Mouse (Mus musculus): ENCODE results near the gene Slc30a7. TPM values are rescaled to one million over a fixed set of nuclear protein-coding genes. Genes with fewer than 3 reads are reported as not detected.

Gene Slc30a7
- polyA plus RNA-seq (2014; fragmentation: Nextera tagmentation; extraction: Ambion mirVana), result 34.3 and 40.7 TPM in 2 replicates

DNA sequence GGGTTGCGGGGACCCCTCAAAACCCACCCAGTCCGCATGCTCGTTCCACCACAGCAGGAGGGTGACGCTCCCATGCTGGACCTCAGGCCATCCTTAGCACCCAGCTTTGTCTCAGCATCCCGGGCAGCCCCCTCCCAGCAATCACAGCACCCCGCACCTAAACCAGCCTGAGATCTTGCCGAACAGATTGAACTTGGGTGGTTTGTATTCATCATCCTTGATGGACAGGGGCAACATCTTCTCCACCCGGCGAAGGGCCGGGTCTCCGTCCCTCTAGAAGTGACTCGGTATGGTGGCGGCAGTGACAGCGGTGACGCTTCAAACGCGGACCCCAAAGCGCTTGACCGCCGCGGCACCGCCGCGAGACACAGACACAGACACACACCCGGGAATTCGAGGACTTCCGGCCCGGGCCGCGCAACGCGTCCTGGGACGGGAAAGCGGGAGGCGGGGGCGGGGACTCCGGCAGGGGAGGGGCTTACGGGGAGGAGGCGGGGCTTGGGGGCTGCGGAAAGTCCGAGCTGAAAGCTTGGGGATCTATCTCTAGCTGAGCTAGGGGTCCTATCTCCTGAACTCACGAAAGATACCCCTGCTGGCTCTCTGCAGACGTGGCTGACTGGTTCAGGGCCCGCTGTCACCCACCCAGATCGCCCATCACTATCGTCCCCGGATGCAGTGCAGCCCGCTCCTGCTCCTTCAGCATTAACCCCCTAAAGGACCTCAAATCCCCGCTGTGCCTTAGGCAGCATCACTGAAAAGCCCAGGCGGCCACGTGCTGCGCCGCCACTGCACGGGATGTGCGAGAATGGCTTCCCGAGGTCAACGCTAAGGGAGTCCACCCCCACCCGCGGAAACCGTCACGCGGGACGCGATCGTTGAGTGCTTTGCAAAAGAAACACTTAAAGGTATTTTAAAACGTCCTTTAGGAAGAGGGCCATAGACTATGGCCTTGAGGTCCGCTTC is at the start of gene Slc30a7, which contains the start of gene Extl2:
TSS of gene Slc30a7 (minus strand) at position 429 of the 963 bp plus-strand sequence.
TSS of gene Extl2 (plus strand) at position 485 of the 963 bp plus-strand sequence.
- H3K27me3 ChIP-seq (replicated peaks; ENCODE audit: control insufficient read depth, insufficient read depth, low read length), result no peaks in the 10 kb centered on the region
- ATAC-seq (ENCODE audit: low read depth) (peak; percentile 93), DNase-seq (ENCODE audit: low spot score) (peak; percentile 92)
- H3K36me3 ChIP-seq (ENCODE audit: control insufficient read depth, insufficient read depth, low read length), result peaks cover 22% of the 10 kb centered on the region
- H3K9me3 ChIP-seq (ENCODE audit: control insufficient read depth, low read length), result no peaks in the 10 kb centered on the region
- peak within 1 kb of the TSS; percentile 86 for H3K27ac ChIP-seq (replicated peaks; ENCODE audit: low read depth, low read length)
- H3K4me1 ChIP-seq (ENCODE audit: control insufficient read depth, insufficient read depth, low read length), result peaks cover 14% of the 10 kb centered on the region; the same call in 1 of the 2 replicates
- H3K4me3 ChIP-seq (ENCODE audit: low read depth, low read length), result peak within 1 kb of the TSS; percentile 88
- peak within 1 kb of the TSS; percentile 83 for H3K4me2 ChIP-seq (ENCODE audit: low read depth, low read length)
- H3K9ac ChIP-seq (ENCODE audit: low read depth, low read length), result peak within 1 kb of the TSS; percentile 86
- WGBS, result under 1% methylated on average over 58 of the region's 67 CpGs

DNA sequence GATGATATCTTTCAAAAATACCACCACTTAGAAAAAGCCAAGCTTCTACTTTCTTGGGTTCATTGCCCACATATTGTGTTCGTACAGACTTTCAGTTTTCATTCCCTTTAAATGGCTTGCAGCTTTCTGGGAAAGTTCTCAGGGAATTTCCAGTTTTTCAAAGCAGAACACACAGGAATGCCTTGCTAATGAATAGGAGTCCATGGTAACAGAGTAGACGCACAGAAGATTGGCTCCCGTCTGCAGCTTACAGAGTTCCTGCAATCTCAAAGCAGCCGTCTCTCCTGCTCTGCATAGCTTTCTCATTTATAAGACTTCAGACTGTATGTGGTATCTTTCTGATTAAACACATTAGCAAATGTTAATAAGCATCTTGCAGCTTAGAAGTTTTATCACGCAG is 39.8 kb upstream of the Slc30a7 start:
- DNase-seq (ENCODE audit: low spot score), result peak; percentile 32
- no peaks in the 10 kb centered on the region for H3K4me1 ChIP-seq (ENCODE audit: control insufficient read depth, insufficient read depth, low read length)
- WGBS, result 45% methylated on average over 5 of the region's 5 CpGs

DNA sequence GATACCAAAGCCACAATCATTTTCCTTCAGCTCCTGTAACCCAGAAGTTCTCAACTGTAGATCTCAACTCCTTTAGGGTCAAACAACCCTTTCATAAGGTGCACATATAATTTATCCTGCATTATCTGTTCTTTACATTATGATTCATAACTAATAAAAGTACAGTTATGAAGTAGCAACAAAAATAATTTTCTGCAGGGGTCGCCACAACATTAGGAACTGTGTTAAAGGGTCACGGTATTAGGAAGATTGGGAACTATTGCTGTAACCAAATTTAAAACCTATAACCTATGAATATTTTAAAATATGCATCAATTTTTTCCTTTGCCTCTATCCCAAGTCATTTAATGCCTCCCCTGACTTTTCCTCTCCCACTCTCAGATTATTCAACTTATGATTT is 38.8 kb upstream of the Slc30a7 start:
- DNase-seq (ENCODE audit: low spot score) (no peak), ATAC-seq (ENCODE audit: low read depth) (no peak)
- Histone ChIP-seq H3K4me1 (ENCODE audit: control insufficient read depth, insufficient read depth, low read length) (no peaks in the 10 kb centered on the region), H3K4me2 (ENCODE audit: low read depth, low read length) (no peak overlapping the region), H3K27me3 (replicated peaks; ENCODE audit: control insufficient read depth, insufficient read depth, low read length) (no peaks in the 10 kb centered on the region), H3K9me3 (ENCODE audit: control insufficient read depth, low read length) (no peaks in the 10 kb centered on the region), H3K4me3 (ENCODE audit: low read depth, low read length) (no peak overlapping the region), H3K36me3 (ENCODE audit: control insufficient read depth, insufficient read depth, low read length) (no peaks in the 10 kb centered on the region), H3K27ac (replicated peaks; ENCODE audit: low read depth, low read length) (no peak overlapping the region), H3K9ac (ENCODE audit: low read depth, low read length) (no peak overlapping the region)
- WGBS, result 73% methylated on average over 2 of the region's 2 CpGs

More for the DNA sequence above, 39.8 kb upstream of the Slc30a7 start:
- Histone ChIP-seq H3K9ac (ENCODE audit: low read depth, low read length) (no peak overlapping the region), H3K9me3 (ENCODE audit: control insufficient read depth, low read length) (no peaks in the 10 kb centered on the region), H3K27ac (replicated peaks; ENCODE audit: low read depth, low read length) (no peak overlapping the region), H3K27me3 (replicated peaks; ENCODE audit: control insufficient read depth, insufficient read depth, low read length) (no peaks in the 10 kb centered on the region), H3K4me2 (ENCODE audit: low read depth, low read length) (no peak overlapping the region), H3K4me3 (ENCODE audit: low read depth, low read length) (no peak overlapping the region), H3K36me3 (ENCODE audit: control insufficient read depth, insufficient read depth, low read length) (no peaks in the 10 kb centered on the region)
- ATAC-seq (ENCODE audit: low read depth), result no peak

DNA sequence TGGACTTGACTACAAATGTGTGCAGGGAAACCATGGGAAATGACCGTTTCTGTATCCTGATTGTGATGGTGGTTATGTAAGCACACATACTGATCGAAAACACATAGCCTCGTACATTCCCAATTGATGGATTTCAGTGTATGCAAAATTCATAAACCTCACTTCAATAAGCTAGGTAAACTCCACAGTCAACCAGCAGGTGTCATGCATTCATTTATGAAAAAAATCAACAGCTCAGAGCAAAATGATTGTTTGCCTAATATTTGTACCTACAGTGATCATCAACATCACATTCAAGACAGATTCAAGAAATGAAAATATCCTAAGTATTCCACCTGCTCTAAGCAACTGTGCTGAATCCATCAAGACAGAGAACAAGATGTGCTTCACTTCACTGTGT is 33.6 kb upstream of the Slc30a7 start:
- no peaks in the 10 kb centered on the region for H3K9me3 ChIP-seq (ENCODE audit: control insufficient read depth, low read length)
- no peaks in the 10 kb centered on the region for H3K36me3 ChIP-seq (ENCODE audit: control insufficient read depth, insufficient read depth, low read length)
- H3K4me1 ChIP-seq (ENCODE audit: control insufficient read depth, insufficient read depth, low read length), result no peaks in the 10 kb centered on the region
- no peak overlapping the region for H3K27ac ChIP-seq (replicated peaks; ENCODE audit: low read depth, low read length)
- H3K9ac ChIP-seq (ENCODE audit: low read depth, low read length), result no peak overlapping the region
- ATAC-seq (ENCODE audit: low read depth) (no peak), DNase-seq (ENCODE audit: low spot score) (peak; percentile 15)
- no peaks in the 10 kb centered on the region for H3K27me3 ChIP-seq (replicated peaks; ENCODE audit: control insufficient read depth, insufficient read depth, low read length)
- WGBS, result 72% methylated on average over 3 of the region's 3 CpGs
- no peak overlapping the region for H3K4me2 ChIP-seq (ENCODE audit: low read depth, low read length)
- no peak overlapping the region for H3K4me3 ChIP-seq (ENCODE audit: low read depth, low read length)

DNA sequence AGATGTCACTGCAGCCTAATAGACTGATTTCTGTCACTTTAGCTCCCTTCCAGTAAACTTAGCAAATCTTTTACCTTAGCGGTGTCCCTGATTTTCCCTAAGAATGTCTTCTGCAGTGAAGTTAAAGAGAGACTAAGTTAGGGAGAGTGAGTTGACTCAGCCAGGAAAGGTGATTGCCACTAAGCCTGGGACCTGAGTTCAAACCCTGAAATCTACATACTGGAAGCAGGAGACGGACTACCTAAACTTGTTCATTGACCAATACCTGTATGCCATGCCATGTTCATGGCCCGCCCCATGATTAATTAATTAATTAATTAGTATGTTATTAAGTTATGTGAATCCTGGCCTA is 26.6 kb upstream of the Slc30a7 start:
- H3K27me3 ChIP-seq (replicated peaks; ENCODE audit: control insufficient read depth, insufficient read depth, low read length), result no peaks in the 10 kb centered on the region; the same call in 1 of the 2 replicates
- DNase-seq (ENCODE audit: low spot score) (peak; percentile 74), ATAC-seq (ENCODE audit: low read depth) (no peak)
- H3K4me3 ChIP-seq (ENCODE audit: low read depth, low read length), result no peak overlapping the region
- H3K4me1 ChIP-seq (ENCODE audit: control insufficient read depth, insufficient read depth, low read length), result no peaks in the 10 kb centered on the region
- H3K9me3 ChIP-seq (ENCODE audit: control insufficient read depth, low read length), result no peaks in the 10 kb centered on the region
- H3K27ac ChIP-seq (replicated peaks; ENCODE audit: low read depth, low read length), result no peak overlapping the region
- 55% methylated on average over 3 of the region's 3 CpGs for WGBS
- no peaks in the 10 kb centered on the region for H3K36me3 ChIP-seq (ENCODE audit: control insufficient read depth, insufficient read depth, low read length)
- no peak overlapping the region for H3K4me2 ChIP-seq (ENCODE audit: low read depth, low read length)
- no peak overlapping the region for H3K9ac ChIP-seq (ENCODE audit: low read depth, low read length)

DNA sequence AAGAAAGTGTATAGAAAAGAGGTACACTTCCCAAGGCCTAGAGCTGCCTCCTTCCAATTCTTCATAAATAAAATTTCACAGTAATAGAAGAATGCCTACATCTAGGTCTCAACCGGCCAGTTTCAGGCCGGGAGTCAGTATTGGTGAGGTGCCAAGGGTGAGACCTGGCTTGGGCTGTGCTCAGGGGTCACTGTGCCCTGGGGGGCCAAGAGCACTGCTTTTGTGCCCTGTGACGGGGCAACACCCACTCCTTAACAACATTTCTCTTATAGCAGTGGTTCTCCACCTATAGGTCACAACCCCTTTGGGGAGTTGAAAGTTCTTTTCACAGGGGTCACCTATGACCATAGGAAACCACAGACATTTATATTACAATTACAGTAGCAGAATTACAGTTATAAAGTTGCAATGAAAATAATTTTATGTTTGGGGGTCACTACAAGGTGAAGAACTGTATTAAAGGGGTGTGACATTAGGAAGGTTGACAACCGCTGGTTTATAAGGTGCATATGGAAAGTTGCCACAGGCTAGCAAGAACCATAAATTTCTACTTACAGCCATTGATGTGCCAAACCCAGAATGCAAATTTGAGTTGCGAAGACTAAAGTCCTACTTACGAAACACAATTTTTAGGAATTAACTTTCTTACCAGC is 26.1 kb upstream of the Slc30a7 start:
- Histone ChIP-seq H3K27me3 (replicated peaks; ENCODE audit: control insufficient read depth, insufficient read depth, low read length) (no peaks in the 10 kb centered on the region; the same call in 1 of the 2 replicates), H3K9me3 (ENCODE audit: control insufficient read depth, low read length) (no peaks in the 10 kb centered on the region), H3K4me1 (ENCODE audit: control insufficient read depth, insufficient read depth, low read length) (no peaks in the 10 kb centered on the region), H3K36me3 (ENCODE audit: control insufficient read depth, insufficient read depth, low read length) (no peaks in the 10 kb centered on the region), H3K4me3 (ENCODE audit: low read depth, low read length) (no peak overlapping the region), H3K9ac (ENCODE audit: low read depth, low read length) (no peak overlapping the region), H3K4me2 (ENCODE audit: low read depth, low read length) (no peak overlapping the region), H3K27ac (replicated peaks; ENCODE audit: low read depth, low read length) (no peak overlapping the region)
- WGBS, result 53% methylated on average over 6 of the region's 6 CpGs
- ATAC-seq (ENCODE audit: low read depth), result no peak
- no peak for DNase-seq (ENCODE audit: low spot score)

DNA sequence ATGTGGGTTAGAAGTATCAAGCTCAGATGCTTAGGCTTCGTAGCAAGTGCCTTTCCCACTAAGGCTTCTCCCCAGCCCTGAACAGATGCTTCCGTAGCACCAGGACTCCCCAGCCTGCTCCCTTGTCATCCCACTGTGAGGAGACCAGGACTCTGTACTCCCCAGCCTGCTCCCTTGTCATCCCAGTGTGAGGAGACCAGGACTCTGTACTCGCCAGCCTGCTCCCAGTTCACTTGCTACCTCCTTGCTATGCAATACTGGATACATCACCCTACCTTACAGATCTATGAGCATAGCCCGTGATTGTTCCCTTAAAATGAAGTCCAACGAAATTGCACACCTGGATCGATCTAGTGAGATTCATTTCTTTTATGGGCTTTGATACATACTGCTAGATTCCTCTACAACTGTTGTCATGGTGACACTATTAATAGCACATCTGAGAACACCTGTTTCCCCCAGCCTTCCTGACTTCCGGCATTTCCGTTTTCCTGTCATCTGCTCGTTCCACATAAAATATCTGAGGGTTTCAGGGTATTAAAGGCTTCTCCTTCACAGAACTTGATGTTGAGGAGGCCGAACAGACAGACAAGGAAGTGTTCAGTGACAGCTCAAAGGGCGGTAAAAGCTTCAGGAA is 23.1 kb upstream of the Slc30a7 start:
- Histone ChIP-seq H3K27ac (replicated peaks; ENCODE audit: low read depth, low read length) (no peak overlapping the region), H3K9me3 (ENCODE audit: control insufficient read depth, low read length) (no peaks in the 10 kb centered on the region), H3K4me3 (ENCODE audit: low read depth, low read length) (no peak overlapping the region), H3K4me1 (ENCODE audit: control insufficient read depth, insufficient read depth, low read length) (no peaks in the 10 kb centered on the region), H3K4me2 (ENCODE audit: low read depth, low read length) (no peak overlapping the region), H3K9ac (ENCODE audit: low read depth, low read length) (no peak overlapping the region), H3K27me3 (replicated peaks; ENCODE audit: control insufficient read depth, insufficient read depth, low read length) (no peaks in the 10 kb centered on the region; the same call in 1 of the 2 replicates), H3K36me3 (ENCODE audit: control insufficient read depth, insufficient read depth, low read length) (0 out of 2 replicates have a peak, but pooled peaks cover 6% of the 10 kb centered on the region)
- ATAC-seq (ENCODE audit: low read depth), result no peak
- no peak for DNase-seq (ENCODE audit: low spot score)
- WGBS, result 55% methylated on average over 11 of the region's 11 CpGs

DNA sequence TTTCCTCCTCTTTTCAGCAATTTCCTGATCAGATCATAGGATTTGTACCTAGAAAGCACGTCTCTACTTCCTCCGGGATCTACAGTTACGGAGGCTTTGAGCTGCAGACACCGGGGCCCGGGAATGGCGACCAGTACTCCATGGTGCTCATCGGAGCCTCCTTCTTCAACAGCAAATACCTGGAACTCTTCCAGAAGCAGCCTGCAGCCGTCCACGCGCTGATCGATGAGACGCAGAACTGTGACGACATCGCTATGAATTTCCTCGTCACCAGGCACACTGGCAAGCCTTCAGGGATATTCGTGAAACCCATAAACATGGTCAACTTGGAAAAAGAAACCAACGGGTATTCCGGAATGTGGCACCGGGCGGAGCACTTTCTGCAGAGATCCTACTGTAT is 19.8 kb upstream of the Slc30a7 start:
- DNase-seq (ENCODE audit: low spot score) (no peak), ATAC-seq (ENCODE audit: low read depth) (no peak)
- Histone ChIP-seq H3K4me1 (ENCODE audit: control insufficient read depth, insufficient read depth, low read length) (no peaks in the 10 kb centered on the region), H3K27ac (replicated peaks; ENCODE audit: low read depth, low read length) (no peak overlapping the region; the same call in 1 of the 2 replicates), H3K27me3 (replicated peaks; ENCODE audit: control insufficient read depth, insufficient read depth, low read length) (no peaks in the 10 kb centered on the region), H3K36me3 (ENCODE audit: control insufficient read depth, insufficient read depth, low read length) (0 out of 2 replicates have a peak, but pooled peaks cover 11% of the 10 kb centered on the region), H3K9ac (ENCODE audit: low read depth, low read length) (no peak overlapping the region), H3K9me3 (ENCODE audit: control insufficient read depth, low read length) (no peaks in the 10 kb centered on the region), H3K4me2 (ENCODE audit: low read depth, low read length) (no peak overlapping the region), H3K4me3 (ENCODE audit: low read depth, low read length) (no peak overlapping the region)
- WGBS, result 87% methylated on average over 20 of the region's 20 CpGs

Data from embryonic facial prominence, embryonic 14.5 days (tissue).